ENCODE assay signal across 24 mouse cellular contexts in the genomic region with DNA sequence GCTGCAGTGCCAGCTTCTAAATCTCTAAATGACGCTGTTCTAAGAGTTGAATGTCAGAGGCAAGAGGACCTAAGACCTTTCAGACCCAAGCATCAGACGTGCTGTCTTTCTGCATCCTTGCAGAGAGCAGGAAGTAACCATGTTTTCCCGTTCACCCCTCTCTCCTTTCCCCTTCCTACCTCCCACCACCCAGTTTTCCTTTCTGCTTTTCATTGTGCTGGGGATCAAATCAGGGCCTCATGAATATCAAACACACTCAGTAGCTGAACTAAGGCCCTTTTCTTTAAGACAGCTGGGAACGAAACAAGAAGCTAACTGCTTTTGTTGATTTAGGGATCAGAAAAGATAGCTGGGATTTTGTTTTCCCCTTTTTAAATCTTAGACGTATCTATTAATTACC. TPM values are rescaled to one million over a fixed set of nuclear protein-coding genes. Genes with fewer than 3 reads are reported as not detected.
A peak's percentile ranks its signal among the peaks of the same experiment; 100 is the strongest.
DNase-seq lines count a peak whose midpoint lies in the region; ATAC-seq and TF ChIP-seq lines count a peak whose summit lies in the region.
"Had no signal": no experiment of that assay in that cellular context is flagged by ENCODE, and none has a peak within 500 bp of the region (broad histone marks: within the 10 kb centered on the region; RNA-seq: fewer than 3 reads in every experiment).

No protein-coding gene starts in this region.

- H3K27ac ChIP-seq in forebrain, embryonic 10.5 days, result 0 out of 2 replicates have a peak overlapping the region, but pooled peaks have one; percentile 18
- no peak overlapping the region for H3K27ac ChIP-seq in forebrain, embryonic 15.5 days (replicated peaks)
- 0 out of 2 replicates have a peak overlapping the region, but pooled peaks have one; percentile 52 for H3K27ac ChIP-seq in kidney, adult 2 months (ENCODE audit: insufficient read depth, low read depth, low read length)
- no peak overlapping the region for H3K27ac ChIP-seq in intestine, embryonic 15.5 days
- H3K27ac ChIP-seq: heart, adult 2 months; heart, embryonic 15.5 days; hindbrain, embryonic 14.5 days; hindbrain, postnatal 0 days had no signal

- H3K4me3 ChIP-seq in forebrain, embryonic 10.5 days, result no peak overlapping the region
- no peak overlapping the region for H3K4me3 ChIP-seq in forebrain, embryonic 15.5 days
- no peak overlapping the region for H3K4me3 ChIP-seq in kidney, adult 2 months (ENCODE audit: insufficient read depth, low read depth, low read length)
- no peak overlapping the region for H3K4me3 ChIP-seq in intestine, embryonic 15.5 days (replicated peaks)
- H3K4me3 ChIP-seq: heart, adult 2 months; heart, embryonic 12.5 days; heart, embryonic 15.5 days had no signal

- H3K36me3 ChIP-seq in forebrain, embryonic 10.5 days (replicated peaks), result peaks cover 46% of the 10 kb centered on the region
- H3K36me3 ChIP-seq in forebrain, embryonic 15.5 days, result peaks cover 2% of the 10 kb centered on the region; the same call in 1 of the 2 replicates
- H3K36me3 ChIP-seq in kidney, adult 2 months (ENCODE audit: control insufficient read depth, insufficient read depth, low read length), result peaks cover 4% of the 10 kb centered on the region
- no peaks in the 10 kb centered on the region for H3K36me3 ChIP-seq in intestine, embryonic 15.5 days

- H3K4me2 ChIP-seq in forebrain, embryonic 15.5 days (replicated peaks), result no peak overlapping the region
- H3K4me2 ChIP-seq in intestine, embryonic 15.5 days (replicated peaks), result no peak overlapping the region
- H3K4me2 ChIP-seq: heart, embryonic 12.5 days; heart, embryonic 15.5 days; hindbrain, embryonic 14.5 days had no signal

- TF ChIP-seq CTCF in kidney, adult 2 months (conservative IDR thresholded peaks at IDR 0.05; ENCODE audit: insufficient read depth, insufficient read length, low read depth, low read length), result no peak
- TF ChIP-seq CTCF in brain, embryonic 14.5 days (IDR thresholded peaks at IDR 0.05; ENCODE audit: borderline replicate concordance, extremely low read depth, insufficient read depth, insufficient read length), result no peak

- H3K9me3 ChIP-seq in forebrain, embryonic 10.5 days, result no peaks in the 10 kb centered on the region
- no peaks in the 10 kb centered on the region for H3K9me3 ChIP-seq in forebrain, embryonic 15.5 days
- no peaks in the 10 kb centered on the region for H3K9me3 ChIP-seq in intestine, embryonic 15.5 days
- H3K9me3 ChIP-seq: heart, embryonic 15.5 days had no signal

- ATAC-seq in forebrain, embryonic 15.5 days (replicated peaks), result no peak
- ATAC-seq in intestine, embryonic 15.5 days, result no peak
- ATAC-seq: CD4-positive, CD25-positive, alpha-beta regulatory T cell, adult 4 months; forebrain, embryonic 14.5 days; hindbrain, postnatal 0 days; inflammation-experienced regulatory T-cells, adult 6 months; intestine, postnatal 0 days had no signal

- H3K4me1 ChIP-seq in forebrain, embryonic 10.5 days, result peaks cover 30% of the 10 kb centered on the region
- peaks cover 9% of the 10 kb centered on the region for H3K4me1 ChIP-seq in forebrain, embryonic 15.5 days
- H3K4me1 ChIP-seq in kidney, adult 2 months (ENCODE audit: control insufficient read depth, insufficient read depth, low read length), result no peaks in the 10 kb centered on the region
- H3K4me1 ChIP-seq in intestine, embryonic 15.5 days (replicated peaks), result no peaks in the 10 kb centered on the region

- no peak for TF ChIP-seq POLR2A in kidney, adult 2 months (IDR thresholded peaks at IDR 0.05; ENCODE audit: low read depth, low read length)
- TF ChIP-seq POLR2A in brain, embryonic 14.5 days (IDR thresholded peaks at IDR 0.05; ENCODE audit: borderline replicate concordance, extremely low read depth, insufficient read depth, insufficient read length, poor library complexity, severe bottlenecking), result no peak

- DNase-seq in forebrain, embryonic 10.5 days (ENCODE audit: extremely low spot score, low spot score), result no peak
- DNase-seq in kidney, adult 2 months, result no peak
- DNase-seq in kidney, postnatal 36 days, result no peak
- peak; percentile 5 for DNase-seq in brain, embryonic 14.5 days (ENCODE audit: low read depth)
- DNase-seq: adrenal gland, adult 2 months; adrenal gland, postnatal 14 days; cerebellum, adult 11-12 months; cerebellum, adult 8-10 months; cerebellum, postnatal 10 days; cerebellum, postnatal 36 days; gastrocnemius, postnatal 25 days; heart, adult 2 months; heart, postnatal 14 days; heart, postnatal 4 days had no signal

- H3K9ac ChIP-seq in forebrain, embryonic 15.5 days (replicated peaks), result no peak overlapping the region
- no peak overlapping the region for H3K9ac ChIP-seq in intestine, embryonic 15.5 days
- H3K9ac ChIP-seq: heart, embryonic 12.5 days; heart, embryonic 15.5 days; hindbrain, embryonic 14.5 days had no signal

- 29% methylated on average over 5 of the region's 5 CpGs for WGBS in forebrain, embryonic 10.5 days
- 21% methylated on average over 5 of the region's 5 CpGs for WGBS in forebrain, embryonic 15.5 days
- 57% methylated on average over 5 of the region's 5 CpGs for WGBS in kidney, adult 2 months
- 42% methylated on average over 5 of the region's 5 CpGs for WGBS in intestine, embryonic 15.5 days

- no peaks in the 10 kb centered on the region for H3K27me3 ChIP-seq in forebrain, embryonic 10.5 days (ENCODE audit: poor library complexity, severe bottlenecking)
- H3K27me3 ChIP-seq in forebrain, embryonic 15.5 days, result no peaks in the 10 kb centered on the region
- no peaks in the 10 kb centered on the region for H3K27me3 ChIP-seq in kidney, adult 2 months (replicated peaks; ENCODE audit: control insufficient read depth, insufficient read depth, low read length)
- no peaks in the 10 kb centered on the region for H3K27me3 ChIP-seq in intestine, embryonic 15.5 days (replicated peaks)
- H3K27me3 ChIP-seq: heart, embryonic 12.5 days; heart, embryonic 15.5 days had no signal

RNA-seq across cellular contexts. Expression of gene Tmem200b, which starts 28.3 kb away (rescaled TPM):
- 0.84 and 1.7 TPM in 2 replicates for polyA plus RNA-seq in forebrain, embryonic 10.5 days (2016; fragmentation: Nextera tagmentation; extraction: Ambion mirVana)
- polyA plus RNA-seq in forebrain, embryonic 15.5 days (2015; fragmentation: Nextera tagmentation; extraction: Ambion mirVana), result 0.17 and 0.22 TPM in 2 replicates
- polyA plus RNA-seq in kidney, adult 2 months (2012; rRNA removed), result 11.3 and 17.0 TPM in 2 replicates
- polyA plus RNA-seq in brain, embryonic 14.5 days (2012; rRNA removed), result 1.0 and 1.1 TPM in 2 replicates
- 0.74 and 1.2 TPM in 2 replicates for polyA plus RNA-seq in intestine, embryonic 15.5 days (2015; fragmentation: Nextera tagmentation; extraction: Ambion mirVana)
- polyA plus RNA-seq: CD4-positive, CD25-positive, alpha-beta regulatory T cell, adult 4 months; forebrain, embryonic 14.5 days; inflammation-experienced regulatory T-cells, adult 6 months had no signal

Comparison
In these comparisons a context has a peak if more than half of its experiments do, and no peak if none do; other contexts are left out.
1. H3K27ac ChIP-seq: peak in forebrain, embryonic 10.5 days (single experiment) and kidney, adult 2 months (single experiment); none in forebrain, embryonic 15.5 days (single experiment) and intestine, embryonic 15.5 days (single experiment).